Mouse (Mus musculus): ENCODE data around the gene Gpr179. TPM values are rescaled to one million over a fixed set of nuclear protein-coding genes. Genes with fewer than 3 reads are reported as not detected.

Gene Gpr179
- total RNA-seq, 1 experiment from 2014 or later: 0.10 TPM

DNA sequence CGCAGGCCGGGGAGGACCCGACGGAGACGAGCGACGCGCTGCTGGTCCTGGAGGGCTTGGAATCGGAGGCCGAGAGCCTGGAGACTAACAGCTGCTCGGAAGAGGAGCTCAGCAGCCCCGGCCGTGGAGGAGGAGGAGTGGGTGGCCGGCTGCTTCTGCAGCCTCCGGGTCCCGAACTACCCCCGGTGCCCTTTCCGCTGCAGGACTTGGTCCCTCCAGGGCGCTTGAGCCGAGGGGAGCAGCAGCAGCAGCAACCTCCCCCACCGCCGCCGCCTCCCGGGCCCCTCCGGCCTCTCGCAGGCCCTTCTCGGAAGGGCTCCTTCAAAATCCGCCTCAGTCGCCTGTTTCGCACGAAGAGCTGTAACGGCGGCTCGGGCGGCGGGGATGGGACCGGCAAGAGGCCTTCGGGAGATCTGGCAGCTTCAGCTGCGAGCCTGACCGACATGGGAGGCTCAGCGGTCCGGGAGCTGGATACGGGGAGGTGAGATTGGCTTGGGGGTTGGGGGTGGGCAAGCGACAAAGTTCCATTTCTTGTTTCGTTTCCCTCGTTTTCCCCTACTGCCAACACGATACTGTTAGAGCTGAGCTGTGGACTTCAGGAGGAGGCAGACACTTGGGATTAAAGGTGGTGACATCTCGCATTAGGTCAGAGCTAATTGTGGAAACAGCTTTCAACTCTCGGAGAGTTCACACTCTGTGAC lies 11.2 kb upstream of the Gpr179 start:
- no peak for ATAC-seq (replicated peaks in 1 of 2; ENCODE audit: insufficient read depth in 1 of 2, low FRiP score in 2 of 2, low TSS enrichment in 1 of 2, low read depth in 1 of 2, poor library complexity in 2 of 2, severe bottlenecking in 2 of 2)

DNA sequence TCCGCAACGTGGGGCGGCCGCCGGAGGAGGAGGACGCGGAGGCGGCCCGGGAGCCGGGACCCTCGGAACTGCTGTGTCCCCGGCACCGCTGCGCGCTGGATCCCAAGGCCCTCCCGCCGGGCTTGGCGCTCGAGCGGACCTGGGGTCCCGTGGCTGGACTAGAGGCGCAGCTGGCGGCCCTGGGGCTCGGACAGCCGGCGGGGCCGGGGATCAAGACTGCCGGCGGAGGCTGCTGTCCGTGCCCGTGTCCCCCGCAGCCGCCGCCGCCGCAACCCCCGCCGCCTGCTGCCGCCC lies 10.7 kb upstream of the Gpr179 start:
- ATAC-seq (replicated peaks in 1 of 2; ENCODE audit: insufficient read depth in 1 of 2, low FRiP score in 2 of 2, low TSS enrichment in 1 of 2, low read depth in 1 of 2, poor library complexity in 2 of 2, severe bottlenecking in 2 of 2): no peak

DNA sequence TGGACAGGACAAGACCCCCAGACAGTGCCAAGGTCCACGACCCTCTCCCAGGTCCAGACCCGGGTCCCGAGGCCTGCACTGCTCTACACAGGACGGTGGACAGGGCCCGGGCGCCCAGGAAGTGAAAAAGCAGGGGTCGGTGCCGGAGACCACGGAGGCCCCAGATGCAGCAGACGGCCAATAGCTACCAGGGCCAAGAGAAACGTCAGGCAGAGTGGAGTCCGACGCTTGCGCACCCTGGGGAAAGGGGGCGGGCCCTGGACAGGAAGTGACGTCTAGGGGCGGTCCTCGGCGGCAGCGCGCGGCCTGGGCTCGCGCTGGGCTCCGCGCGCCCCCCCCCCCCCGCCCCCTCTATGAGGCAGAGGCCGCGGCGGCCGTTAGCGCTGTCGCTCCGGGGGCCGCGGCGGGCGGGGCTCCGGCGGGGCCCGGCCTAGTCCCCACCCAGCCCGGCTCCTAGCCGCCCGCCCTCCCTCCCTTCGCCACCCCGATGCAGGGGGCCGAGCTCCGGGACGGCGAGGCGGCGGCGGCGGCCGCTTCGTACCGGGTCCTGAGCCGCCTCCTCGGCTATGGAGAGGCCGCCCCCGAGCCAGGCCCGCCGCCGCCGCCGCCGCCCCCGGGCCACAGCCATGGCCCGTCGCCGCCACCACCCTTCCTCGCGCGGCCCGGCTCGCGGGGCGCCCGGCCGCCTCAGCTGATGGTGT lies 10.2 kb upstream of the Gpr179 start, which contains the start of gene Socs7:
TSS of gene Socs7 (plus strand) at position 604 of the 701 bp plus-strand sequence.
- ATAC-seq (replicated peaks in 1 of 2; ENCODE audit: insufficient read depth in 1 of 2, low FRiP score in 2 of 2, low TSS enrichment in 1 of 2, low read depth in 1 of 2, poor library complexity in 2 of 2, severe bottlenecking in 2 of 2): peak; percentile 89 to 96

DNA sequence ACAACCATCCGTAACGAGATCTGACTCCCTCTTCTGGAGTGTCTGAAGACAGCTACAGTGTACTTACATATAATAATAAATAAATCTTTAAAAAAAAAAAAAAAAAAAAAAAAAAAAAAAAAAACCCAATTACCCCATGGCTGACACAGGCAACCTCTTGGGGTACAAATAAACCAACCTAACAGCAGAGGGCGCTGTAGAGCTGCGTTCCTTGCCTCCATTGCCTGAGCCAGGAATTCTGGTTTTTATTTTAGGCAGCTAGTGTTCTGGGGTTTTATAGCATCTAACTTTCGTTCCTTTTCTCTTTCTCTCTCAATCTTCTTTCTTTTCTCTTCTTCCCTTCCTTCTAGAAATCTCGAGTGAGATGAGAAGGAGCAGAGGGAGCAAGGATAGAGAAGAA lies 5.8 kb upstream of the Gpr179 start:
- peak; percentile 59 to 61; a peak in 3 of 4 replicates for ATAC-seq (replicated peaks in 1 of 2; ENCODE audit: insufficient read depth in 1 of 2, low FRiP score in 2 of 2, low TSS enrichment in 1 of 2, low read depth in 1 of 2, poor library complexity in 2 of 2, severe bottlenecking in 2 of 2)

DNA sequence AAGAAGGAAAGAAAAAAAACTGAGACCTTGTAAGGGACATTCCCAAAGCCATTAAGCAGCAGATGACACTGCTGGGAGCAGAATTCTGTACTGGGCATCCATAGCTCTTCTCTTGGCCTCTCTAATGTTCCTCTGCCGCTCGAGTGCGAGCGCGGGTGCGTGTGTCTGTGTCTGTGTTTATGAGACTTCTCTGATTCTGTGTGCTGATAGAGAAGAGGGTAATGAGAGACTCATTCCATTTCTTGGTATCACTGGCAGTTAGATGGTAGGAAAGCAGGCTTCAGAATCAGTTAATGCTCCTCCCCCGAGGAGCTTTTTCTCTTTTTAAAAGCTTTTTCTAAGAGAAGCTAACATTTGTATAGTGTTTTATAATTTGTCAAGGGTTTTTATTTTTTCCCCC lies 3.4 kb upstream of the Gpr179 start:
- no peak for ATAC-seq (replicated peaks in 1 of 2; ENCODE audit: insufficient read depth in 1 of 2, low FRiP score in 2 of 2, low TSS enrichment in 1 of 2, low read depth in 1 of 2, poor library complexity in 2 of 2, severe bottlenecking in 2 of 2)

DNA sequence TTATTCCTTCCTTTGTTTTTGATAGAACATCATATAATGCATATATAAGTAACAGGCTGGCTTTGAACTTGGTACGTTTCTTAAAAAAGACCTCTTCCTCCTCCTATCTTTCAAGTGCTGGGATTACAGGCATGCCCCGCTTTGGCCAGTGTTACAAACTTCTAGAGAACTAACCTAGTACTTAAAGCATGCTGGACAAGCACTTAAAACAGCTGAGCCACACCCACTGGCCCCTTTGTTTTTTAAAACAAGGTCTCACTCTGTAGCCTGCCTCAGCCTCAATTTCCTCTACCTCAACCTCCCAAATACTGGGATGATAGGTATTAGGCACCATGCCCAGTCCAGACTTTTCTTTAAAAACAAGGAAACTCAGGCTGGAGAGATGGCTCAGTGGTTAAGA lies 2.8 kb upstream of the Gpr179 start:
- no peak for ATAC-seq (replicated peaks in 1 of 2; ENCODE audit: insufficient read depth in 1 of 2, low FRiP score in 2 of 2, low TSS enrichment in 1 of 2, low read depth in 1 of 2, poor library complexity in 2 of 2, severe bottlenecking in 2 of 2)

DNA sequence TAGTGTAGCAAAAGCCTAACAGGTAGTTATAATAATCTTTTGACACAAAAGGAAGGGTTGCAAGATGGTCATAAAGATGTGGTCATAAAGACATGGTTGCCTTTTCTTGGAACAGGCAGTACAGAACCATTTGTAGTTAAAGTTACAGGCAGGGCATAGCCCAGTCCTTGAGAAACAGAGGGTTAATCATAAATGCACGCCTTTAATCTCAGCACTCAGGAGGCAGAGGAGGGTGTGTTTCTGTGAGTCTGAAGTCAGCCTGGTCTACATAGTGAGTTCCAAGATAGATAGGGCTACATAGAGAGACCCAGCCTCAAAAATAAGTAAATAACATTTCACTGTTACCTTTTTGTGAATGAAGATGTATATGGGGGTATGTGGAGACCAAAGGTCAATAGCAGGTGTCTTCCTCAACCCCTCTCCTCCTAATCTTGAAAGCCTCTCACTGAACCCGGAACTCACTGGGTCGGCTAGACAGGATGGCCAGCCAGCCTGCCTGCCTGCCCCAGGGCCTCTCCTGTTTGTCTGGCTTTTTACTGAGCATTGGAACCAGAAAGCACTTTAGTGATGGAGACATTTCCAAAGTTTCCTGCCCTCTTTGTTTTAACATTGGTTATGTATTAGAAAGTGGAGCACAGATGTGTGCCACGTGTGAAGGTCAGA lies 1.2 kb upstream of the Gpr179 start:
- ATAC-seq (replicated peaks in 1 of 2; ENCODE audit: insufficient read depth in 1 of 2, low FRiP score in 2 of 2, low TSS enrichment in 1 of 2, low read depth in 1 of 2, poor library complexity in 2 of 2, severe bottlenecking in 2 of 2): no peak

DNA sequence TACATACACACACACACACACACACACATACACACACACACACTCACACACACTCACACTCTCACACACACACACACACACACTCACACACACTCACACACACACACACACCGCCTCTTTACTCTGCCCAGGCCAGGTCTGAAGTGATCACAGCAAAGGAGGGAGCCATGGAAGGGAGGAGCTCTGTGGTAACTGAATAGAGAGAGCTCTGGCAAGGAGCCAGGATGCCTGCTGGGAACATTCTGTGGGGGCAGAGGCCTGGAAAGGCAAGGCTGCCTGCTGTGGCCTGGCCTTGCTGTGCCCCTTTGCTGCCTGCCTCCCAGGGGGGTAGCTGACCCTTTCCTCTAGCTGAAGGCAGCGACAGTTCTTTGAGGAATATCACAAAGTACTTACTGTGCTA lies 1.8 kb downstream of the Gpr179 start:
- ATAC-seq (replicated peaks in 1 of 2; ENCODE audit: insufficient read depth in 1 of 2, low FRiP score in 2 of 2, low TSS enrichment in 1 of 2, low read depth in 1 of 2, poor library complexity in 2 of 2, severe bottlenecking in 2 of 2): no peak

DNA sequence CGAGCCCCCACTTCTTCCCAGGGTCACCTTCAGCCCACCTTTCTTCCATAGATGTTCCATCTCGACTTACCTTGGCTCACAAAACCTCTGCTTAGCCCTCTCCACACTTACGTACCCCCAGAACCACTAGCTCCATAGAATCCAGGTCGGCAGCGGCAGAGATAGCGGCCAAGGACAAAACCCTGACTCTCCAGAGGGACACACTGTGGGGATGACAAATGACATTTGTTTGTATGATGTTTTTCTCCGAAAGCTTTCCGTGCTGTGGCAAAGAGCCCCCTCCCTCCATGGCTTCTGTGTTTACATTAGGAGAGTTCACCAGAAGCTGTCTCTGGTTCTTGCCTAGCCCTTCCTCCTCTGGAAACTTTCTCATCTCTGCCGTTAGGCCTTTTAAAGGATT lies 4.6 kb downstream of the Gpr179 start:
- ATAC-seq (replicated peaks in 1 of 2; ENCODE audit: insufficient read depth in 1 of 2, low FRiP score in 2 of 2, low TSS enrichment in 1 of 2, low read depth in 1 of 2, poor library complexity in 2 of 2, severe bottlenecking in 2 of 2): no peak

DNA sequence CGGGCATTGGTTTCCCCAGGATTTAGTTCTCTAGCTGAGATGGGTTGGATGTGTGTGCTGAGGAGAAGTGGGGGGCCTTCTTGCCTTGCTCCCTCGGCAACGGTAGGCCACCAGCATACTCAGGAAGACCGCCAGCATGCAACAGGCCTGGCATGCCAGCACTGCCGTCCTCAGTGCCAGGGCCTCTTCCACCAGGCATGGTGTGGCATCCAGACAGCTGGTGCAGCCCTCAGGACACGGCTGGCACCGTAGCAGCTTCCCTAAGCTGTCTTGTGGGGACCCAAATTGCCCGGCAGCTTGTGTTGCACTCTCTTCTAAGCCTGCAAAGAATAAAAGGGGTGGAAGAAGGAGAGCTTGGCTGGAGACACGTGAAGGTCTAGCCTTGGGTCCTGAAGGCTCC lies 5.5 kb downstream of the Gpr179 start:
- no peak for ATAC-seq (replicated peaks in 1 of 2; ENCODE audit: insufficient read depth in 1 of 2, low FRiP score in 2 of 2, low TSS enrichment in 1 of 2, low read depth in 1 of 2, poor library complexity in 2 of 2, severe bottlenecking in 2 of 2)

DNA sequence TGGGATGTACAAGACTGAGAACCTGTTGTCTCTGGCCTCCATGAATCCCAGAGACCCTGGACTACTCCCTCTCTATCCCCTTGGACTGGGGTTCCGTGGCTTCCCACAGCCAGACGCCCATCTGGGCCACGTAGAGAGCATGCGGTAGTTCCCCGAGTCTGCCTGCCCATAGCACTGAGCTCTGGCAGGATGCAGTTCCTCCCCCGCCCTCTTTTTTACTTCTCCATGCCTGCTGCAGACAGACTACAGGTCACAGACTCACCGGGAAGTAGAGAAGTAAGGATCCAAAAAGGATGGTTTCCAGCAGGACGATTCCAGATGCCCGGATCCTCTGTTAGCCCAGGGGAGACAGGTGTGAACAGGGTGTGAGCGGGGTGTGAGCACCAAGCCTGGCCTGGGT lies 6.4 kb downstream of the Gpr179 start:
- peak in 1 of 2 experiments; percentile 73; a peak in 1 of 4 replicates for ATAC-seq (replicated peaks in 1 of 2; ENCODE audit: insufficient read depth in 1 of 2, low FRiP score in 2 of 2, low TSS enrichment in 1 of 2, low read depth in 1 of 2, poor library complexity in 2 of 2, severe bottlenecking in 2 of 2)

DNA sequence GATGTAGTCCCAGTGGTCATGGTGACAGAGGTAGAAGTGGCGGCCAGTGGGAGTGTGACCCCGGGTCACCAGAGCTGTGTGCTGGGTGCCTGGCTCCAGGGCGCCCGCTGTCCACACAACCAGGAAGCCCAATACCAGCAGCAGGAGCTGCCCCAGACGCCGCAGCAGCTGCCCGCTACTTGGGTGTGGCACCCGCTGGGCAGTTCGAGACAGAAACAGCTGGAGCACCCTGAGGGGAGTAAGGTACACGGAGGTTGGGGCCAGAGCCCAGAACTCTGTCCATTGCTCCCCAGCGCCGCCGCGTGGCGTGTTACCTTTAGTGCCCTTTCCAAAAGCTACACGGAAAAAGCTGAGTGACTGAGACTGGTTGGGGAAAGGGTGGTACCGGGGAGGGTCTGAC lies 8.3 kb downstream of the Gpr179 start:
- ATAC-seq (replicated peaks in 1 of 2; ENCODE audit: insufficient read depth in 1 of 2, low FRiP score in 2 of 2, low TSS enrichment in 1 of 2, low read depth in 1 of 2, poor library complexity in 2 of 2, severe bottlenecking in 2 of 2): peak; percentile 40 to 49; a peak in 3 of 4 replicates

DNA sequence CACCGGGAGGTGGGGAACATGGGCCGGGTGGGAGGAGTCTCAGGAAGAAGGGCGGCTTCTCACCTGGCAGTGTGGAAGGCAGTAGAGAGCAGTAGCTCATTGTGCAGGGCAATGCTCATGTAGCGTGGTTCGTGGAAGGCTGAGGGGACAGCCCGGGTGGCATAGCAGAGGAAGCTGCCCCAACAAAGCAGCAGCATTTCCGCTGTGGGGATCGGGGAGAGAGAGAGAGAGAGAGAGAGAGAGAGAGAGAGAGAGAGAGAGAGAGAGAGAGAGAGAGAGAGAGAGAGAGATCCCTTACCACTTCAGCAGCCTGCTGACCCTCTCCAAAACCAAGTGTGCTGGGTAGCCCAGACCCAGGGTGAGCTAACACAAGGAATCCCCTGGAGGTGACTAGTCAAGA lies 8.7 kb downstream of the Gpr179 start:
- no peak for ATAC-seq (replicated peaks in 1 of 2; ENCODE audit: insufficient read depth in 1 of 2, low FRiP score in 2 of 2, low TSS enrichment in 1 of 2, low read depth in 1 of 2, poor library complexity in 2 of 2, severe bottlenecking in 2 of 2)

DNA sequence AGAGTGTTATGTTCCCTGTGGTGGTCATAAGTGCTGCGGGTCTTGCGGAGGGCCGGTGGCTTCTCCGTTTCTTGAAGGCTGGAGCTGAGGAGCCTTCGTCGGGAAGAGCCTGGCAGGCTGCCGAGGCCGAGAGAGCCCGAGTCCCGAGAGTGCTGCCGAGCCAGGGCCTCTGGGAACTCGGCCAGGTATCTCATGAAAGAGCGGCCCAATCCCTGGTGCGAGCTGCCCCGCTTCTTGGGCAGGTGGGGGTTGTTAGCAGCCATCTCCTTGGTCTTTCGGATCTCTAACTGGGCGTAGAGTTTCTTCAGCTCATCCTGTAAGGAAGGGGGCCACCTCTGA lies 12.9 kb downstream of the Gpr179 start:
- ATAC-seq (replicated peaks in 1 of 2; ENCODE audit: insufficient read depth in 1 of 2, low FRiP score in 2 of 2, low TSS enrichment in 1 of 2, low read depth in 1 of 2, poor library complexity in 2 of 2, severe bottlenecking in 2 of 2): no peak

DNA sequence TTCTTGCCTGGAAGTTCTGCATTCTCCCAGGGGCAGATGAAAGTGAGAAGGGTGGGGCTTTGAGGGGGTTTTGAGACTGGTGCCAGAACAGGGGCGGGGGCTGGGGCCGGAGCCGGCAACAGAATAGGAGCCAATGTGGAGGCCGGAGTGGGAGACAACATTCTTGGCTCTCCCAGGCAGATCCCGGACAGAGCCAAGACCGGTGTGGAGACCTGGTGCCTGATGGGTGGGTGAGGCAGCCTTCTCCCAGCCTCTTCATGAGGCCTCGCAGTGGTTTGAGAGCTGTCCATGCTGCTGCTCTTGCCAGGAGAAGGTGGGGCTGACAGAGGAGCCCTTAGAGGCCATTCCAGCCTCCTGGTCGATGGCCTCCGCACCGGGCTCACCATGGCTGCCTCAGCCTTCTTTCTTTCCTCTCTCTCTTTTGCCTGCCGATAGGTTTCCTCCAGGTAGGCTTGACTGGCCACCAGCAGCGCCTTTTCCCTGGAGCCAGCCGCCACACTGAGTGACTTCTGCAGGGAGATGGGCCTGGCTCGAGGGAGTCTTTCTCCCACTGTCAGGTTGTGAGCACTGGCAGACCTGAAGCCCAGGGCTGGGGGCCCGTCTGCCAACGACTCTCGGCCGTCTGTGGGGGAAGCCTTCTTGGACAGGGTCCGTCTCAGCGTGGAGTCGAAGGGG lies 13.4 kb downstream of the Gpr179 start:
- ATAC-seq (replicated peaks in 1 of 2; ENCODE audit: insufficient read depth in 1 of 2, low FRiP score in 2 of 2, low TSS enrichment in 1 of 2, low read depth in 1 of 2, poor library complexity in 2 of 2, severe bottlenecking in 2 of 2): no peak

DNA sequence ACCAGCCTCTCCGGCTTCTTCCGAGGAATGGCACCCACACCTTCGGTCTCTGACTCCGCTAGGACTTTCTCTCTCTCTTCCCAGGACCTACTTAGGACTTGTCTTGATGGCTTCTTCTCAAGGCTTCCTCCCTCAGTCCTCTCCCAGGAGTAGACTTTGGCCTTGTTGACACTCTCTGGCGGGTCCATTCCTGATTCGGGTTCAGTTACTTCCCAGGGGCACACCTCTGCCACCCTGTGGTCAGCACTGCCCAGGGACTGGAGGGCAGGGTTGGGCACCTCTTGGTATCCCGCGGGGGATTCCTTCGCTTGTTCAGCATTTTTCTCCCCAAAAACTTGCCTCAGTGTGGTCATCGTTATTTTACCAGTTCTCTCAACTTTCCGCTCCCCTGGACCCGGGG lies 14.5 kb downstream of the Gpr179 start:
- ATAC-seq (replicated peaks in 1 of 2; ENCODE audit: insufficient read depth in 1 of 2, low FRiP score in 2 of 2, low TSS enrichment in 1 of 2, low read depth in 1 of 2, poor library complexity in 2 of 2, severe bottlenecking in 2 of 2): no peak

DNA sequence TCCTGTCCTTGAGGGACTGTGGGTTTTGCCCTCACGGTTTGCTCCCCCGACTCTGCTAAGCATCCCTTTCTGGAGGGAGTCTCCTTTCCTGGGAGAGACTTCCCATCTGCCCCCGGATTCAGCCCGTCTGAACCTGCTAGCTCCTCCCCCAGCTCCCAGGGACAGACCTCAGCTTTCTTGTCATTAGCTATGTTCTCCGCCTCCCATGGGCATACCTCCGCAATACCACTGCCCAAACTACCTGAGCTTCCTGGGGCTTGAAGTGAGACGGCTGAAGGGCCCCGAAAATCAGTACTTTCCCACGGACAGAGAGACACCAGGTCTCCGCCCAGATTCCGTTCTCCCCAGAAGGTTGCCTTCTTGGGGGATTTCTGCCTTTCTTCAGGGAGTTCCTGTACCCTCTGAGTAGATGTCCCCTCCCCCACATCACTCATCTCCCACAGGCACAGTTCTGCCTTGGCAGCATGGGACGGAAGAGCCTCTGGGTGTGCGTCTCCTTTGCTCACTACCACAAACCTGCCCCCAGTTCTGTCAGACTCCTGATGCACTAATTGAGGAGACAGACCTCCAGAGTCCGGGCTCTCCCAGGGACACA lies 15.0 kb downstream of the Gpr179 start:
- no peak for ATAC-seq (replicated peaks in 1 of 2; ENCODE audit: insufficient read depth in 1 of 2, low FRiP score in 2 of 2, low TSS enrichment in 1 of 2, low read depth in 1 of 2, poor library complexity in 2 of 2, severe bottlenecking in 2 of 2)

DNA sequence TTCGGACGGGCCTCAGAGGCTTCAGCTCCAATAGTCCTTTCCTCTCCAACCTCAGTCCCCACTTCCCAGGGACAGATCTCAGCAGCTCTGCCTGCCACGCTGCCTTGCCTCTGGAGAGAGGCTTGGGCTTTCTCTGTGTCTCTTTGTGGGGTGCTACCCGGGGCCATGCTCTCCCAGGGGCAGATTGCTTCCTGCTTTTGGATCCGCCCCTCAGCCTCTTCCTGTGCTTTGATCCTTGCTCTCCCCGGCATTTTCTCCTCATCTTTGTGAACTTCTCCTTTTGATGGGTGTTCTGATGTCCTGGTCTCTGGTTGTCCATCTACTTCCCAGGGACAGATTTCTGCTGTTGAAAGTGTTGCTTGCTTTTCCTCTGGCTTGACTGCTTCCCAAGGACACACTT lies 15.6 kb downstream of the Gpr179 start:
- ATAC-seq (replicated peaks in 1 of 2; ENCODE audit: insufficient read depth in 1 of 2, low FRiP score in 2 of 2, low TSS enrichment in 1 of 2, low read depth in 1 of 2, poor library complexity in 2 of 2, severe bottlenecking in 2 of 2): peak in 1 of 2 experiments; percentile 30; a peak in 2 of 4 replicates

Measured in hematopoietic stem cell, adult 5-6 weeks (primary cell).